Mouse (Mus musculus): ENCODE data around the gene Pde11a. TPM values are rescaled to one million over a fixed set of nuclear protein-coding genes. Genes with fewer than 3 reads are reported as not detected.

The Pde11a gene
- polyA plus RNA-seq, 1 experiment from 2014 or later: 0.28 TPM

GRCm38 (mm10) chr2:76083901-76084300, 254.7 kb downstream of the Pde11a start:
- H3K4me1 ChIP-seq (ENCODE audit: insufficient read depth): peaks cover 21% of the 10 kb centered on the region
- H3K4me3 ChIP-seq (ENCODE audit: low read depth, low read length): no peak overlapping the region
- no peaks in the 10 kb centered on the region for H3K36me3 ChIP-seq (ENCODE audit: insufficient read depth)
- WGBS: 52% methylated on average over 3 of the region's 3 CpGs
- H3K27ac ChIP-seq (ENCODE audit: low read depth): no peak overlapping the region
- DNase-seq (no peak), ATAC-seq (ENCODE audit: insufficient read depth) (no peak)
- H3K4me2 ChIP-seq: no peak overlapping the region
- H3K9ac ChIP-seq: no peak overlapping the region
- no peaks in the 10 kb centered on the region for H3K27me3 ChIP-seq (ENCODE audit: insufficient read depth, low read length)
- no peaks in the 10 kb centered on the region for H3K9me3 ChIP-seq (ENCODE audit: low read depth, low read length)
- no peak for TF ChIP-seq CTCF (IDR thresholded peaks at IDR 0.05; ENCODE audit: low read depth)

- no peak overlapping the region for H3K4me2 ChIP-seq
- DNase-seq (no peak), ATAC-seq (ENCODE audit: insufficient read depth) (no peak)
- H3K4me1 ChIP-seq (ENCODE audit: insufficient read depth): peaks cover 15% of the 10 kb centered on the region
- no peak overlapping the region for H3K4me3 ChIP-seq (ENCODE audit: low read depth, low read length)
- no peaks in the 10 kb centered on the region for H3K9me3 ChIP-seq (ENCODE audit: low read depth, low read length)
- H3K27me3 ChIP-seq (ENCODE audit: insufficient read depth, low read length): no peaks in the 10 kb centered on the region
- H3K36me3 ChIP-seq (ENCODE audit: insufficient read depth): no peaks in the 10 kb centered on the region
- WGBS: 87% methylated on average over 2 of the region's 2 CpGs
- H3K9ac ChIP-seq: no peak overlapping the region
- no peak overlapping the region for H3K27ac ChIP-seq (ENCODE audit: low read depth)
- no peak for TF ChIP-seq CTCF (IDR thresholded peaks at IDR 0.05; ENCODE audit: low read depth)
Observed at GRCm38 (mm10) chr2:76083396-76083795, 255.2 kb downstream of the Pde11a start.

- ATAC-seq (ENCODE audit: insufficient read depth) (no peak), DNase-seq (no peak)
- Histone ChIP-seq H3K9ac (no peak overlapping the region), H3K27me3 (ENCODE audit: insufficient read depth, low read length) (no peaks in the 10 kb centered on the region), H3K36me3 (ENCODE audit: insufficient read depth) (no peaks in the 10 kb centered on the region), H3K9me3 (ENCODE audit: low read depth, low read length) (no peaks in the 10 kb centered on the region), H3K27ac (ENCODE audit: low read depth) (no peak overlapping the region), H3K4me1 (ENCODE audit: insufficient read depth) (peaks cover 4% of the 10 kb centered on the region; the same call in 1 of the 2 replicates), H3K4me3 (ENCODE audit: low read depth, low read length) (no peak overlapping the region), H3K4me2 (no peak overlapping the region)
- WGBS: 50% methylated on average over 5 of the region's 5 CpGs
- no peak for TF ChIP-seq CTCF (IDR thresholded peaks at IDR 0.05; ENCODE audit: low read depth)
Observed at GRCm38 (mm10) chr2:76081991-76082390, 256.6 kb downstream of the Pde11a start.

GRCm38 (mm10) chr2:76080549-76080948, 258.0 kb downstream of the Pde11a start:
- no peak for TF ChIP-seq CTCF (IDR thresholded peaks at IDR 0.05; ENCODE audit: low read depth)
- 55% methylated on average over 3 of the region's 3 CpGs for WGBS
- H3K9ac ChIP-seq: no peak overlapping the region
- H3K4me1 ChIP-seq (ENCODE audit: insufficient read depth): peaks cover 4% of the 10 kb centered on the region; the same call in 1 of the 2 replicates
- no peak overlapping the region for H3K4me2 ChIP-seq
- ATAC-seq (ENCODE audit: insufficient read depth) (no peak), DNase-seq (no peak)
- H3K9me3 ChIP-seq (ENCODE audit: low read depth, low read length): no peaks in the 10 kb centered on the region
- H3K27ac ChIP-seq (ENCODE audit: low read depth): no peak overlapping the region
- H3K36me3 ChIP-seq (ENCODE audit: insufficient read depth): no peaks in the 10 kb centered on the region
- no peak overlapping the region for H3K4me3 ChIP-seq (ENCODE audit: low read depth, low read length)
- no peaks in the 10 kb centered on the region for H3K27me3 ChIP-seq (ENCODE audit: insufficient read depth, low read length)

- ATAC-seq (ENCODE audit: insufficient read depth) (no peak; the same call in 1 of the 2 replicates), DNase-seq (no peak)
Observed at GRCm38 (mm10) chr2:76076838-76077237, 261.7 kb downstream of the Pde11a start.

GRCm38 (mm10) chr2:76076047-76076446, 262.5 kb downstream of the Pde11a start:
- no peak for TF ChIP-seq CTCF (IDR thresholded peaks at IDR 0.05; ENCODE audit: low read depth)
- H3K36me3 ChIP-seq (ENCODE audit: insufficient read depth): no peaks in the 10 kb centered on the region
- no peak overlapping the region for H3K27ac ChIP-seq (ENCODE audit: low read depth)
- no peaks in the 10 kb centered on the region for H3K27me3 ChIP-seq (ENCODE audit: insufficient read depth, low read length)
- ATAC-seq (ENCODE audit: insufficient read depth) (no peak), DNase-seq (no peak)
- H3K9ac ChIP-seq: no peak overlapping the region
- H3K4me2 ChIP-seq: no peak overlapping the region
- H3K9me3 ChIP-seq (ENCODE audit: low read depth, low read length): no peaks in the 10 kb centered on the region
- 80% methylated on average over 4 of the region's 4 CpGs for WGBS
- H3K4me1 ChIP-seq (ENCODE audit: insufficient read depth): no peaks in the 10 kb centered on the region
- no peak overlapping the region for H3K4me3 ChIP-seq (ENCODE audit: low read depth, low read length)

More at GRCm38 (mm10) chr2:76076838-76077237, 261.7 kb downstream of the Pde11a start:
- Histone ChIP-seq H3K4me3 (ENCODE audit: low read depth, low read length) (no peak overlapping the region), H3K9me3 (ENCODE audit: low read depth, low read length) (no peaks in the 10 kb centered on the region), H3K4me1 (ENCODE audit: insufficient read depth) (no peaks in the 10 kb centered on the region), H3K27me3 (ENCODE audit: insufficient read depth, low read length) (no peaks in the 10 kb centered on the region), H3K9ac (no peak overlapping the region), H3K36me3 (ENCODE audit: insufficient read depth) (no peaks in the 10 kb centered on the region), H3K4me2 (no peak overlapping the region), H3K27ac (ENCODE audit: low read depth) (no peak overlapping the region)
- 43% methylated on average over 2 of the region's 2 CpGs for WGBS
- TF ChIP-seq CTCF (IDR thresholded peaks at IDR 0.05; ENCODE audit: low read depth): no peak

- H3K36me3 ChIP-seq (ENCODE audit: insufficient read depth): no peaks in the 10 kb centered on the region
- no peak overlapping the region for H3K4me3 ChIP-seq (ENCODE audit: low read depth, low read length)
- H3K4me2 ChIP-seq: no peak overlapping the region
- DNase-seq: peak; percentile 64
- 0 out of 2 replicates have a peak, but pooled peaks cover 7% of the 10 kb centered on the region for H3K4me1 ChIP-seq (ENCODE audit: insufficient read depth)
- ATAC-seq (ENCODE audit: insufficient read depth): no peak
- no peak for TF ChIP-seq CTCF (IDR thresholded peaks at IDR 0.05; ENCODE audit: low read depth)
- H3K27ac ChIP-seq (ENCODE audit: low read depth): peak overlapping the region; percentile 66
- no peak overlapping the region for H3K9ac ChIP-seq
- 42% methylated on average over 6 of the region's 6 CpGs for WGBS
- no peaks in the 10 kb centered on the region for H3K9me3 ChIP-seq (ENCODE audit: low read depth, low read length)
- H3K27me3 ChIP-seq (ENCODE audit: insufficient read depth, low read length): no peaks in the 10 kb centered on the region
Observed at GRCm38 (mm10) chr2:76073079-76073478, 265.5 kb downstream of the Pde11a start.
